Mouse (Mus musculus) left cerebral cortex, postnatal 14 days (tissue): ENCODE data around the gene 4921539E11Rik. TPM values are rescaled to one million over a fixed set of nuclear protein-coding genes. Genes with fewer than 3 reads are reported as not detected.

Experiments
- DNase-seq, 2 experiments: peaks; one replicate each; pipeline ENCODE4 v3.0.0; 2021 to 2022; ENCODE audit warnings: low spot score in 2 of 2, mixed read lengths in 1 of 2
- intact Hi-C: fragments of 180-260 bp; cut with DNase I; formaldehyde crosslinking; loops from one replicate; pipeline ENCODE4 v1.15.1; 2025
- long read RNA-seq, 2 experiments: library from polyadenylated mRNA; stranded (forward); transcript quantifications; one replicate each; pipeline ENCODE4 v2.0.0; 2021
- total RNA-seq, 2 experiments: library from RNA; stranded (reverse); gene quantifications; 2 replicates each; pipeline ENCODE4 v1.2.3; 2021

Gene 4921539E11Rik
- total RNA-seq, result not detected
- long read RNA-seq, experiment 1, result 0 reads
- long read RNA-seq, experiment 2, result 0 reads

GRCm38 (mm10) chr4:103290763-103291162 is at the start of gene 4921539E11Rik:
Gene 4921539E11Rik (minus strand): TSS chr4:103290863.
- no peak for DNase-seq
- intact Hi-C loops, result no loop called here

DNA sequence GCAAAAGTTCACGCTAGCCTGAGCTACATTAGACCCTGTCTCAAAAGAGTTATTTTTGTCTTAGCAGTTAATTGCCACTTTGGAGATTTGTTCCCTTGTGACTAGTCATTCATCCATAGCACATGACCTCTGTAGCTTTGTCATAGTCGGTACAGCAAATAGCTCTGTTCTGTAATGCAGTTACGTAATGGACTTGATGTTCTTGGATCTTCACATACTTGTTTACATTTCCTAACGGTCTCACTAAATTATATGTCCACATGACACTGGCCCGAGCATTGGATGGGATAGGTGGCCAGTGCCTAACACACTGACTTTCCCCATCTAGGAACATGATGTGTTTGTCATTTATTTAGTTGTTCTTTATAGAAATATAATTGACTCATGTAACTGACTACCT is 44.5 kb upstream of the 4921539E11Rik start:
- no peak for DNase-seq
- intact Hi-C loops, result no loop called here

- intact Hi-C loops, result no loop called here
- DNase-seq, result no peak
Observed at GRCm38 (mm10) chr4:103329348-103329747, 38.7 kb upstream of the 4921539E11Rik start.

GRCm38 (mm10) chr4:103326994-103327393 is 36.3 kb upstream of the 4921539E11Rik start:
- DNase-seq, result no peak
- intact Hi-C loops, result no loop called here

- intact Hi-C loops, result no loop called here
- no peak for DNase-seq
Observed at GRCm38 (mm10) chr4:103324688-103325451, 34.2 kb upstream of the 4921539E11Rik start.

GRCm38 (mm10) chr4:103321461-103321860 is 30.8 kb upstream of the 4921539E11Rik start:
- no peak for DNase-seq
- intact Hi-C loops, result no loop called here

DNA sequence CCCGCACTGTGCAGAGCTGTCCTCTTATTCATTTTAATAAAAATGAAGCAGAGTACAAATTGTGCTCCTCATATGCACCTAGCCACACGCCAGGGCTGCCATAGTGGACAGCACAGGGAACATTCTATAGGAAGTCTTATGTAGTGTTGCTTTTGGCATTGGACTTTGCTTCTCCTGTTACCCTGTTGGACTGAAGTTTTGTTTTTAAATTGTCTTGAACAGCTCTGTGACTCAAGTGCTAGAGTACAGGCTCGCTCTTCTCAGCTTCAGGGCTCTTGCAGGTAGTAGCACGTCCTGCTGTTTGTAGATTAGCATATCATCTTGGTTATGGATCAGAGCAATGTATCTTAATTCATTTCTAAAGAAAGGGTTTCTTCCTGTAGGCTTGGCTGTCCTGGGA is 25.2 kb upstream of the 4921539E11Rik start:
- intact Hi-C loops, result no loop called here
- no peak for DNase-seq

DNA sequence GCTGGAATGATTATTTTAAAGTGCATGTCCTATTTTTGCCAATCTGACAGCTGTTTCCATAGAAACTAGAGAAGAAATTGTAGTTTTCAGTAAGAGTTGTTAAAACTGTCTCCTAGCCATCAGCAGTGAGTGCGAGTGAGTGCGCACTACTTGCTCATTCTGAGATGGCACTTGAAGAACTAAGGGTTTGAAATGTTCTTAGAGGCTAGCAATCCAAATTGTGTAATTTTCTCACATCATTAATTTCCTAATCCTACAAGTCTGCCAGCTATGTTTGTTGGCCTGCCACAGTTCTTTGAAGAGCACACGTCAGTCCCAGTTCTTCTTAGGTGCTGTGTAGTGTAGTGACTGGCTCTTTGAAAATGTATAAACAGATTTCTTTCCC is 23.9 kb upstream of the 4921539E11Rik start:
- intact Hi-C loops, result no loop called here
- peak in 1 of 2 experiments; percentile 15 for DNase-seq

DNA sequence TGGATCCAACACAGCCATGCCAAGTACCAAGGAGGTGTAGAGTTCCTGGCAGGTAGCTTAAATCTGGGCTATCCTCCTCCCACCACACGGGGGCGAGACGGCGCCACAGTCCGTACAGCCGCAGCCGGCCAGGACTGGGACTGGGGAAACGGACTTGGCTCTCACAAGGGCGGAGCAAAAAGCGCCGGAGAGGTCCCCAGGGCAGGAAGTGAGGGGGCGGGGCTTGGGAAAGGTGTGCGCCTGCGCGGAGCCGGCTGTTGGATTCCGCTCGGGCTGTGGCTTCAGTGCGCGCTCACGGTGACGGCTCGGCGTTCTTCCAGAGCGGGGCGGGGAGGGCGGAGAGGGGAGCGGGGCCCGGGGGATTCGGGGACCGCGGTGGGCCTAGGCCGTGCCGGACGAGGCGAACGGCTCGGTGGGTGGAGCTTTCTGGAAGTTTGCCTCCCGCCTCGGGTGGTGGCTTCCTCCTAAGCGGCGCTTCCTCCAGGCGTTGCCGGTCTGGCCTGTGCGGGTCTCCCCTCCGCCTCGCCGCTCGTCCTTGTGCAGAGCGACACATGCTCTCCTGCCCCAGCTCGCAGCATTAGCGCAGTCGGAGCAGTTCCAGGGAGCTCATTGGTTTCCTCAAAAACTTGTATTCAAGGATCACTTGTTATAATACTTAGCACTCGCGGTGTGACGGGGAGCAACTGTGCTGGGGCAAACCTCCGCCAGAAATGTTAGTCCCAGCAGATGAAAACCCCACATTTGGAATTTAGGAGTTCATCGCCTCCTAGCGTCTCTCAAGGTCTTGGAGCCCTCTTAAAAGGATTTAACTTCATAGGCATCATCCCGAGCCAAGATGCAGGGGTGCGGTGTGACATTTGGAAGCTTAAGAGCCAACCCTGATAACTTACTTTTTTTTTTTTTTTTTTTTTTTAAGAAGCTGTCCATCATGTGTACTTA is 23.2 kb upstream of the 4921539E11Rik start, which contains the start of gene Oma1:
Gene Oma1 (plus strand): TSS at position 226 of the 939 bp plus-strand sequence.
- peak; percentile 96 for DNase-seq
- intact Hi-C loops, result no loop called here

GRCm38 (mm10) chr4:103303851-103304250 is 13.2 kb upstream of the 4921539E11Rik start:
- no peak for DNase-seq
- intact Hi-C loops, result no loop called here

DNA sequence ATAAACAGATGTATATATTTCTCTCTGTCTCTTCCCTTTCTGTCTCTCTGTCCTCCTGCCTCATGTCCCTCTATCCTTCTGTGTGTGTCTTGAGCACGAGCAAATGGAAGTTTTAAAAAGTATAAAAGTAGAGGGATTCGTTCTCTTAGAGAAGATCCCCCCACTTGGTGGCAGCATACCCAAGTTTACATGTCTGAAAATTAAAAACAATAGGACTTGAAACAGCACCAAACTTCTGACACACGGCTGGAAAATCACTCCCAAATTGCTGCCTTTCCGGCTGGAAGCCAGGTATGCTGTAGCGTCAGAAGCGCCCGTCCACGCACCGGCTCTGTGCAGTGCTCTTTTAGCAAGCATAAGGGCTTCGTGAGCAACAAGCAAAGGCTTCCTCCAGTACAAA is 8.7 kb upstream of the 4921539E11Rik start:
- DNase-seq, result peak; percentile 30 to 37
- intact Hi-C loops, result no loop called here

- DNase-seq, result no peak
- intact Hi-C loops, result no loop called here
Observed at GRCm38 (mm10) chr4:103288342-103288741, 2.3 kb downstream of the 4921539E11Rik start.

GRCm38 (mm10) chr4:103273021-103273420 is 17.6 kb downstream of the 4921539E11Rik start:
- no peak for DNase-seq
- intact Hi-C loops, result no loop called here

DNA sequence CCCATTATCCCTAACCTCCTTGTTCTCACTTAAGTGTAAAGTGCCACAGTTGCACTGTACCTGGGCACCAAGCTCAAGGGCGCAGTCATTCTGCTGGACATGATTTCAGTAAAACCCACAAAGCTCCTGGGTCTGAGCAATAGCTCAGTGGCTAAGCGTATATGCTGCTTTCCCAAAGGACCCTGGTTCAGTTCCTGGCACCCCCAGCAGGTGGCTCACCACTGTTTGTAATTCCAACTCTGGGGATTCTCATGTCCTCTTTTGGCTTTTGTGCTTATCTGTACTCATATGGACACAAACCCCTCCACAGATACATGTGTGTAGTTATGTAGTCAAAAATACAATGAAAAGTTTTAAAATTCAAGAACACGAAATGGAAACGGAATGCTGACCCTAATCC is 21.3 kb downstream of the 4921539E11Rik start:
- intact Hi-C loops, result no loop called here
- DNase-seq, result peak in 1 of 2 experiments; percentile 11

DNA sequence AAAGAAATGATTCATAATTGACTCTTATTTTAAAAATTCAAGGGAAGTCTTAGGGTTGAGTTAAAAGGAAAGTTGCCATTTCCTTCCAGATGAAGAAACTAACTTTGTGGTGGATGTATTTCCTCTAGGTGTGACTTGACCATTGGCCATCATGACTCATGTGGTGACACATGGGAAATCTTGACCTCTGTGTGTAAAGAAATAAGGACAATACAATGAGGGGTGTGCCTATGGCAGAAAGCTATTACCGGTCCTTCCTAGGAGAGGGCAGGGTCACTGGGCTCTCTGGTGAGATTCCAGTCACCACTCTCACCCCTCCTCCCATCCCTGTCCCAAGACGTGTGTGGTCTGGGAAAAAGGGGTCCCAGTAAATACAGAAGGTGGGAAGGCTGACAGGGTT is 25.5 kb downstream of the 4921539E11Rik start:
- intact Hi-C loops, result no loop called here
- no peak for DNase-seq

- intact Hi-C loops, result no loop called here
- DNase-seq, result no peak
Observed at GRCm38 (mm10) chr4:103263812-103264396, 26.8 kb downstream of the 4921539E11Rik start.

GRCm38 (mm10) chr4:103263378-103263777 is 27.3 kb downstream of the 4921539E11Rik start:
- no peak for DNase-seq
- intact Hi-C loops, result no loop called here

GRCm38 (mm10) chr4:103258817-103259216 is 31.8 kb downstream of the 4921539E11Rik start:
- intact Hi-C loops, result no loop called here
- no peak for DNase-seq

GRCm38 (mm10) chr4:103253846-103254245 is 36.8 kb downstream of the 4921539E11Rik start:
- intact Hi-C loops, result no loop called here
- DNase-seq, result no peak
